21 mouse cellular contexts compared by ENCODE assay signal in genomic region chr11:112974893-112975292, GRCm38 (mm10).
A peak's percentile ranks its signal among the peaks of the same experiment; 100 is the strongest.
DNase-seq lines count a peak whose midpoint lies in the region; ATAC-seq and TF ChIP-seq lines count a peak whose summit lies in the region.
"Had no signal": no experiment of that assay in that cellular context is flagged by ENCODE, and none has a peak within 500 bp of the region (broad histone marks: within the 10 kb centered on the region; RNA-seq: fewer than 3 reads in every experiment).

No protein-coding gene starts in this region.

- no peaks in the 10 kb centered on the region for H3K79me2 ChIP-seq in C2C12 (ENCODE audit: control insufficient read depth, insufficient read depth)

- H3K36me3 ChIP-seq in C2C12 (ENCODE audit: control insufficient read depth, insufficient read depth), result no peaks in the 10 kb centered on the region
- no peaks in the 10 kb centered on the region for H3K36me3 ChIP-seq in heart, postnatal 0 days (replicated peaks; ENCODE audit: control insufficient read depth, insufficient read depth, low read length)
- no peaks in the 10 kb centered on the region for H3K36me3 ChIP-seq in intestine, postnatal 0 days (ENCODE audit: control insufficient read depth, insufficient read depth)
- H3K36me3 ChIP-seq: embryonic facial prominence, embryonic 13.5 days; hindbrain, embryonic 13.5 days; liver, embryonic 15.5 days had no signal

- H3K27me3 ChIP-seq in C2C12 (ENCODE audit: control insufficient read depth, insufficient read depth, insufficient read length), result no peaks in the 10 kb centered on the region
- H3K27me3 ChIP-seq in heart, postnatal 0 days (ENCODE audit: control insufficient read depth, insufficient read depth, low read length), result peaks cover 40% of the 10 kb centered on the region
- no peaks in the 10 kb centered on the region for H3K27me3 ChIP-seq in intestine, postnatal 0 days (replicated peaks; ENCODE audit: control insufficient read depth, insufficient read depth, low read length)
- H3K27me3 ChIP-seq: embryonic facial prominence, embryonic 13.5 days; forebrain, embryonic 13.5 days; hindbrain, embryonic 13.5 days had no signal

- ATAC-seq in heart, postnatal 0 days (ENCODE audit: insufficient read depth, low read depth), result 0 out of 2 replicates have a peak, but pooled peaks have one; percentile 12
- ATAC-seq in intestine, postnatal 0 days, result no peak
- ATAC-seq: forebrain, embryonic 13.5 days had no signal

- H3K79me3 ChIP-seq in C2C12 (ENCODE audit: low read depth), result no peaks in the 10 kb centered on the region

- H3K4me3 ChIP-seq in C2C12 (ENCODE audit: insufficient read depth, poor library complexity, severe bottlenecking), result no peak overlapping the region
- no peak overlapping the region for H3K4me3 ChIP-seq in heart, postnatal 0 days (ENCODE audit: low read depth, low read length)
- no peak overlapping the region for H3K4me3 ChIP-seq in intestine, postnatal 0 days (ENCODE audit: low read depth, low read length)
- H3K4me3 ChIP-seq: embryonic facial prominence, embryonic 13.5 days; erythroblast, embryonic 14.5 days; forebrain, embryonic 13.5 days; hindbrain, embryonic 13.5 days; left cerebral cortex, adult 2 months; liver, embryonic 15.5 days had no signal

- 62% methylated on average over 7 of the region's 7 CpGs for WGBS in heart, postnatal 0 days
- 89% methylated on average over 7 of the region's 7 CpGs for WGBS in intestine, postnatal 0 days

- H3K4me1 ChIP-seq in heart, postnatal 0 days (ENCODE audit: control insufficient read depth, insufficient read depth), result no peaks in the 10 kb centered on the region
- no peaks in the 10 kb centered on the region for H3K4me1 ChIP-seq in intestine, postnatal 0 days (replicated peaks; ENCODE audit: control insufficient read depth, insufficient read depth, low read length)
- H3K4me1 ChIP-seq: liver, embryonic 15.5 days had no signal

- H3ac ChIP-seq in C2C12 (ENCODE audit: control insufficient read depth, insufficient read length, low read depth), result no peak overlapping the region

- peak; percentile 14 for DNase-seq in gastrocnemius, postnatal 25 days
- DNase-seq in gastrocnemius, postnatal 10 days, result no peak
- DNase-seq in heart, postnatal 0 days (ENCODE audit: low spot score), result no peak
- peak; percentile 21 for DNase-seq in skeletal muscle tissue, adult 2 months (ENCODE audit: low read depth, low spot score)
- DNase-seq in ovary, postnatal 10 days (ENCODE audit: low spot score), result no peak
- DNase-seq: adrenal gland, postnatal 14 days; cerebellum, adult 2 months; cerebellum, postnatal 25 days; kidney, adult 18-20 months; left cerebral cortex, postnatal 4 days; liver; right cerebral cortex, postnatal 25 days had no signal

- H3K4me2 ChIP-seq in heart, postnatal 0 days (ENCODE audit: low read depth, low read length), result no peak overlapping the region
- no peak overlapping the region for H3K4me2 ChIP-seq in intestine, postnatal 0 days (replicated peaks; ENCODE audit: low read depth)
- H3K4me2 ChIP-seq: embryonic facial prominence, embryonic 13.5 days; forebrain, embryonic 13.5 days; hindbrain, embryonic 13.5 days; liver, embryonic 15.5 days; midbrain, embryonic 11.5 days had no signal

- H3K27ac ChIP-seq in heart, postnatal 0 days (ENCODE audit: low read depth), result no peak overlapping the region
- H3K27ac ChIP-seq in intestine, postnatal 0 days (ENCODE audit: low read depth, low read length), result no peak overlapping the region
- H3K27ac ChIP-seq: embryonic facial prominence, embryonic 13.5 days; forebrain, embryonic 13.5 days; hindbrain, embryonic 13.5 days; left cerebral cortex, adult 2 months; liver, embryonic 15.5 days had no signal

- TF ChIP-seq EP300 in heart, postnatal 0 days (IDR thresholded peaks at IDR 0.05; ENCODE audit: low read depth), result no peak

- H3K9ac ChIP-seq in heart, postnatal 0 days (replicated peaks; ENCODE audit: low read depth, low read length), result no peak overlapping the region
- no peak overlapping the region for H3K9ac ChIP-seq in intestine, postnatal 0 days (ENCODE audit: low read depth, low read length)
- H3K9ac ChIP-seq: embryonic facial prominence, embryonic 13.5 days; forebrain, embryonic 13.5 days; hindbrain, embryonic 13.5 days; liver, embryonic 15.5 days had no signal

- H3K9me3 ChIP-seq in heart, postnatal 0 days (replicated peaks; ENCODE audit: control insufficient read depth, low read length), result no peaks in the 10 kb centered on the region
- no peaks in the 10 kb centered on the region for H3K9me3 ChIP-seq in intestine, postnatal 0 days (ENCODE audit: control insufficient read depth)
- H3K9me3 ChIP-seq: embryonic facial prominence, embryonic 13.5 days; forebrain, embryonic 13.5 days; hindbrain, embryonic 13.5 days; liver, embryonic 15.5 days had no signal

- no peak for TF ChIP-seq CTCF in C2C12 (IDR thresholded peaks at IDR 0.05; ENCODE audit: control insufficient read depth, insufficient read depth, insufficient read length)
- TF ChIP-seq CTCF in heart, postnatal 0 days (IDR thresholded peaks at IDR 0.05; ENCODE audit: low read depth), result no peak
- TF ChIP-seq CTCF in intestine, postnatal 0 days (IDR thresholded peaks at IDR 0.05; ENCODE audit: low read depth), result no peak

TF ChIP-seq in C2C12, 6 proteins besides CTCF, POLR2A, EP300 and RAD21:
- no peak for TF ChIP-seq USF1 (IDR thresholded peaks at IDR 0.05; ENCODE audit: low read depth)
- TF ChIP-seq MYOD1 (IDR thresholded peaks at IDR 0.05; ENCODE audit: control insufficient read depth, insufficient read length, low read depth), result peak; percentile 89
- peak; percentile 85 for TF ChIP-seq MAX (IDR thresholded peaks at IDR 0.05)

Comparison
In these comparisons a context has a peak if more than half of its experiments do, and no peak if none do; other contexts are left out.
1. DNase-seq: peak in gastrocnemius, postnatal 25 days (single experiment) and skeletal muscle tissue, adult 2 months (single experiment); none in gastrocnemius, postnatal 10 days (single experiment), heart, postnatal 0 days (single experiment) and ovary, postnatal 10 days (single experiment).